Mouse (Mus musculus) intestine, postnatal 0 days (tissue): ENCODE results near the gene Pakap. TPM values are rescaled to one million over a fixed set of nuclear protein-coding genes. Genes with fewer than 3 reads are reported as not detected.

Experiments used
- ATAC-seq: fragments of 200-750 bp; cut with Nextera tagmentation; 2 replicates; pipeline ENCODE4 v1.8.0; 2017; ENCODE audit warnings: mild to moderate bottlenecking, moderate TSS enrichment, moderate library complexity
- H3K27ac ChIP-seq: fragments of 300-500 bp; sonication (generic); 2 replicates; pipeline ENCODE4 v1.5.1; 2014; ENCODE audit warnings: mild to moderate bottlenecking, low read depth, low read length, moderate library complexity
- H3K27me3 ChIP-seq: fragments of 300-500 bp; sonication (generic); replicated peaks from 2 replicates; pipeline ENCODE4 v1.6.1; 2014; ENCODE audit warnings: low read length, mixed read lengths; ENCODE audit not compliant: control insufficient read depth, insufficient read depth
- H3K36me3 ChIP-seq: fragments of 300-500 bp; sonication (generic); 2 replicates; pipeline ENCODE4 v1.6.1; 2014; ENCODE audit warnings: mild to moderate bottlenecking, moderate library complexity; ENCODE audit not compliant: control insufficient read depth, insufficient read depth
- H3K4me1 ChIP-seq: fragments of 300-500 bp; sonication (generic); replicated peaks from 2 replicates; pipeline ENCODE4 v1.6.1; 2014; ENCODE audit warnings: antibody characterized with exemption, low read length, mixed read lengths; ENCODE audit not compliant: control insufficient read depth, insufficient read depth
- H3K4me2 ChIP-seq: fragments of 300-500 bp; sonication (generic); replicated peaks from 2 replicates; pipeline ENCODE4 v1.6.1; 2014; ENCODE audit warnings: low read depth, mild to moderate bottlenecking, moderate library complexity
- H3K4me3 ChIP-seq: fragments of 300-500 bp; sonication (generic); 2 replicates; pipeline ENCODE4 v1.5.1; 2014; ENCODE audit warnings: low read depth, low read length
- H3K9ac ChIP-seq: fragments of 300-500 bp; sonication (generic); 2 replicates; pipeline ENCODE4 v1.6.1; 2014; ENCODE audit warnings: mild to moderate bottlenecking, low read depth, low read length
- H3K9me3 ChIP-seq: fragments of 300-500 bp; sonication (generic); 2 replicates; pipeline ENCODE4 v1.6.1; 2016; ENCODE audit warnings: mixed run types; ENCODE audit not compliant: control insufficient read depth
- CTCF ChIP-seq: sonication (generic); IDR thresholded peaks from 2 replicates; pipeline ENCODE4 v1.5.1; 2016; ENCODE audit warnings: low read depth, mild to moderate bottlenecking, control low read depth, antibody characterized with exemption, moderate library complexity
- whole genome bisulfite sequencing: fragments of 180-500 bp; shearing (Covaris S2); extraction: QIAGEN DNeasy Blood & Tissue Kit; methylation state at CpG from one replicate; pipeline ENCODE4 v1.1.7; 2014; 5-methylcytosine and 5-hydroxymethylcytosine counted together
- polyA plus RNA-seq: library from polyadenylated mRNA; unstranded; fragments of >200 nt; fragmentation: Nextera tagmentation; extraction: Ambion mirVana; gene quantifications from 2 replicates; pipeline ENCODE4 v1.2.1, GENCODE M21; 2015

The Pakap gene
- polyA plus RNA-seq, 1 experiment from 2014 or later, result 8.6 TPM

- TF ChIP-seq CTCF, result no peak
- Histone ChIP-seq H3K27ac (no peak overlapping the region), H3K9ac (no peak overlapping the region), H3K36me3 (peaks cover 12% of the 10 kb centered on the region), H3K4me1 (no peaks in the 10 kb centered on the region), H3K9me3 (no peaks in the 10 kb centered on the region), H3K27me3 (no peaks in the 10 kb centered on the region), H3K4me3 (no peak overlapping the region), H3K4me2 (no peak overlapping the region)
- no peak for ATAC-seq
- 69% methylated on average over 8 of the region's 8 CpGs for WGBS
These were observed 293.9 kb downstream of the Pakap start for GRCm38 (mm10) chr4:57861856-57862255.

DNA sequence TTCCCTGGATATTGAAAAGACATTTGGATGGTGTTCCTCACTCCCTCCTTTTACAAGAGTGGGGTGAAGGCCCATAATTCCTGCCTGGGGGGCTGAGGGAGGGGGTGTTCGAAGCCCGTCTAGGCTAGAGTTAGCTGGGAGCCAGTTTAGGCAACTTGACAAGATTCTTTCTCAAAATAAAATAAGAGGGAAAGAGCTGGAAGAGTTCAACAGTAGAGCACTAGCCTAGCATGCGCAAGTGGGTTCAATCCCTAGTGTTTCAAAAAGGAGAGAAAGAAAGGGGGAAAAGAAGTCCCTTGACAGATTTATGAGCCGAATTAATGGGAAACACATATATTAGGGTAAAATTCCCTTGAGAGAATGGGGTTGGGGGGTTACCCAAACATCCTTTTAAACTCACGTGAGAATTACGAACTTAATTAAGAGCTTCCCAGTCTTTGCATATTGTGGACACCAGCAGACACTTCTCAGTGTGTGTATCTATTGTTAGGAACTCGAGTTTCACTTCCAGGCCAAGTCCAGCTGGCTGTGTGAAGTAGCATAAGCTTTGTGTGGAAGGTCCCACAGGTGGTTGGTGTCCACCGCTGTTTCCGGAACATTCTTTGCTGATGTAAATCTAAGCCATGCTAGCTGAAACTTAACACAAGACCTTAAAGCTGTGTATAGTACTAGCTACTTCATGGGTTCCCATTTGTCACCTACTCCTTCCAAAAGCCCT, 294.4 kb downstream of the Pakap start:
- peaks cover 7% of the 10 kb centered on the region; the same call in 1 of the 2 replicates for H3K36me3 ChIP-seq
- H3K27me3 ChIP-seq, result no peaks in the 10 kb centered on the region
- H3K27ac ChIP-seq, result no peak overlapping the region
- no peak overlapping the region for H3K9ac ChIP-seq
- no peaks in the 10 kb centered on the region for H3K9me3 ChIP-seq
- no peak overlapping the region for H3K4me3 ChIP-seq
- ATAC-seq, result no peak
- TF ChIP-seq CTCF, result no peak
- no peak overlapping the region for H3K4me2 ChIP-seq
- WGBS, result 65% methylated on average over 9 of the region's 9 CpGs
- no peaks in the 10 kb centered on the region for H3K4me1 ChIP-seq

- no peaks in the 10 kb centered on the region for H3K36me3 ChIP-seq
- H3K4me3 ChIP-seq, result no peak overlapping the region
- no peak overlapping the region for H3K27ac ChIP-seq
- no peak for ATAC-seq
- no peaks in the 10 kb centered on the region for H3K9me3 ChIP-seq
- TF ChIP-seq CTCF, result no peak
- H3K4me2 ChIP-seq, result no peak overlapping the region
- H3K27me3 ChIP-seq, result no peaks in the 10 kb centered on the region
- WGBS, result 45% methylated on average over 2 of the region's 2 CpGs
- no peak overlapping the region for H3K9ac ChIP-seq
- H3K4me1 ChIP-seq, result no peaks in the 10 kb centered on the region
These were observed 298.1 kb downstream of the Pakap start for GRCm38 (mm10) chr4:57866088-57866487.

DNA sequence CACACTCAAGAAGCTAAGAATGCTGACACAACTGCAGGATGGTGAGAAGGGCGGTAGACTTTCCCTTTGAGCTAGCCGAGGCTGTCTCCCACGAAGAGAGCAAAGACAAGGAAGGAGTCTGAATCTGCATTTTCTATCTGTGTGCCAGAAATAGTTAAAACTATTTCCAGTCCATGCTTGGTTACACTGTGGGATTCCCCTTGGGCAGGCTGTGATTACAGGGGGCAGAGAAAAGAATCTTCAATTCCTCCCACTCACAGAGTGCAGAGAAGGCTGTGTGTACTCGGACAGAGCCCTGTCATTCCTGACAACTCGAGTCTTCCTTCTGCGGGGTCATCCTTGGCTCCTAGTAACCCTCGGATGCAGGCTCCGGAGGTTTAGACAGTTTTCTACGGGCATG, 299.0 kb downstream of the Pakap start:
- no peak for TF ChIP-seq CTCF
- Histone ChIP-seq H3K4me1 (no peaks in the 10 kb centered on the region), H3K27me3 (no peaks in the 10 kb centered on the region), H3K27ac (no peak overlapping the region), H3K4me2 (no peak overlapping the region), H3K9me3 (no peaks in the 10 kb centered on the region), H3K4me3 (no peak overlapping the region), H3K36me3 (no peaks in the 10 kb centered on the region), H3K9ac (no peak overlapping the region)
- 60% methylated on average over 9 of the region's 9 CpGs for WGBS
- ATAC-seq, result no peak

- Histone ChIP-seq H3K9me3 (no peaks in the 10 kb centered on the region), H3K4me2 (no peak overlapping the region), H3K4me1 (no peaks in the 10 kb centered on the region), H3K4me3 (no peak overlapping the region), H3K27me3 (no peaks in the 10 kb centered on the region), H3K36me3 (no peaks in the 10 kb centered on the region), H3K9ac (no peak overlapping the region), H3K27ac (no peak overlapping the region)
- 60% methylated on average over 10 of the region's 10 CpGs for WGBS
- no peak for TF ChIP-seq CTCF
- ATAC-seq, result no peak
These were observed 299.5 kb downstream of the Pakap start for GRCm38 (mm10) chr4:57867454-57867853.

GRCm38 (mm10) chr4:57879137-57879536, 311.2 kb downstream of the Pakap start:
- Histone ChIP-seq H3K9ac (no peak overlapping the region), H3K27ac (no peak overlapping the region), H3K4me2 (no peak overlapping the region), H3K4me3 (no peak overlapping the region), H3K9me3 (no peaks in the 10 kb centered on the region), H3K4me1 (no peaks in the 10 kb centered on the region), H3K36me3 (no peaks in the 10 kb centered on the region), H3K27me3 (no peaks in the 10 kb centered on the region)
- ATAC-seq, result no peak
- WGBS, result 92% methylated on average over 5 of the region's 5 CpGs
- TF ChIP-seq CTCF, result no peak
